Mouse (Mus musculus): ENCODE data around the gene F11.

Gene F11

DNA sequence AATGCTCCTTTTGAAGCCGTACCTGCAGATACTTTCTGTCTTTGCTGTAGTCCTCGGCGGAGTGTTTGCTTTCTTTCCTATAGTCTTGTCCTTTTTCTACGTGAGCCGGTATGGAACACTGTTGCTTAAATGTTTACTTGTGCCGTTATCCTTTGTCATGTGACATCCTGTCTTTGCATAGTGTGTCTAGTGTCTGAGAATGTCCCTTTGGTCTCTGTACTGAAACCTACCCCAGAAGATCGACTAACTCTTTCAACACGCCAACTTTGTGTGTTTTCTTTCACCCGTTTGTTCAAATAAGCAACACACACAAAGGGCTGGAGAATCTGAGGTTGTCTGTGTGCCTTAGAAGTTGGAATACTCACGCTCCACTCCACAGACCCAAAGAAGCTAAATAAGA, at the start of gene F11:
Gene F11, minus strand, starts transcription at position 112 of the 400 bp plus-strand sequence.
- no peak for DNase-seq

DNA sequence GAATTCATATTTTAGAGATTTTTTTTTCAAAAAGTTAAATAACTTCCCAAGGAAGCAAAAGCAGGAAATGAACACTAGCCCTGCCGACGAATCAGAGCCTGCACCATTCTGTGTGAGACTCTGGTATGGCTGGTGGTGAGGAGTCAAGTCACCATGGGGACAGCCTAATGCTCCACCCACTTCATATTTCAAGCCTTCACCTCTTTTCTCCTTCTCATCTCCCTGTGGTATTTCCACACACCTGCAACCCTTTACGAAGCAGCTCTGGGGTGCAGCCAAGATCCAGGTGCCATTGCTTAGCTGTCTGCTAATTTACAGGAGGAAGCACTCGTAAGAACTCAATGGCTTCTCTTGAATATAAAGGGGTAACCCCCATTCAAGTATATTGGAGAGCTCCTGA, 49.1 kb upstream of the F11 start:
- DNase-seq = no peak

DNA sequence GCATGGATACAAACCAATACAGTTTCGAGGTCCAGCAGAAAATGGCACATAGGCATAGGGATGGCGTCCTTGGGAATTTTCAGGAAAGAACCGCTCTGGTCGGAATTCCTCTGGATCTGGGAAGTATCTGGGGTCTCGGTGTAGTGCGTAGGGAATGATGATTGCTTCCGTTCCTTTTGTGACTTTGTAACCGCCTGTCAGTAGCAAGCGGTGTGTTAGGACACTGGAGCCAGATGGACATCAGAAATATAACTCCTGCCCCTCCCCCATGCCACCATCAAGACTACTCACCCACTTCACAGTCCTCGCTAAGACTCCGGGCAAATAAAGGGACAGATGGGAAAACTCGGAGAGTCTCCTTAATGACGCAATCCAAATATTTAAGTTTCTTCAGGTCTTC, 46.5 kb upstream of the F11 start, which contains the start of gene Gm45753:
Gene Gm45753, minus strand, starts transcription at position 101 of the 400 bp plus-strand sequence.
- DNase-seq = no peak

DNA sequence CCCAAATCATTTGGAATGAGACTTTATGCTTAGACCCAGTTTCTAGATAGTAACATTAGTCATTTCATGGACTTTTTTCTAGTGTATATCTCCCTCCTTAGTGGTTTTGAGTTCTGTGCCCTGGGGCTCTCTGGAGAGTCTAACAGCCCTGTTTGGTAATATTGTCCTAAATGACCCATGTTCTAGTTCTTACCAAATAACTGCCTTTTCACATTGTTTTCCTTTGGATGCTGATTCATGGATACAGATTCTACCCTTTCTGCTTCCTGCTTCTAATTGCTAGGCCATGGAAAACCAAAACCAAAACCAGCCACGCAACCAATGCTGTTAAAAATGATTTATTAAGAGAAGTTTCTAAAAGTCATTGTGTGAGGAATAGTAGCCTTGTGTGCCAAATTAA, 43.6 kb upstream of the F11 start:
- no peak for DNase-seq

DNA sequence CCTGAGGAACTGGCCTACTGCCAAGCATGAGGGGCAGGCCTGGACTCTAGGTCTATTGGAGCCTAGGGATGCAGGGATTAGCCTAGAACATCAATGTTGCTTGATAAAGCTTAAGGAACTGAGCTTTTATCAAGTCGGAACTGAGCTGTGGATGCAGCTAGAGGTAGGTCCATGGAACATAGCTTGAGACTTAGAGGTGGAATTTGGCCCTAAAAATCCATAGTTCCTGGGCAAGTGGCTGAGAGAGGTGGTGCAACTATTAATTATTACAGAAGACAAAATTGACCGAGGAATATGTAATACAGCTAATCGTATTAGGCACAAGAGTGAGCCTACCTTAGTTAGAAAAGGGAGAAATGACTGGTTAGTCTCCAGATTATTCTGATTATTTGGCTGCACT, 42.5 kb upstream of the F11 start:
- no peak for DNase-seq

DNA sequence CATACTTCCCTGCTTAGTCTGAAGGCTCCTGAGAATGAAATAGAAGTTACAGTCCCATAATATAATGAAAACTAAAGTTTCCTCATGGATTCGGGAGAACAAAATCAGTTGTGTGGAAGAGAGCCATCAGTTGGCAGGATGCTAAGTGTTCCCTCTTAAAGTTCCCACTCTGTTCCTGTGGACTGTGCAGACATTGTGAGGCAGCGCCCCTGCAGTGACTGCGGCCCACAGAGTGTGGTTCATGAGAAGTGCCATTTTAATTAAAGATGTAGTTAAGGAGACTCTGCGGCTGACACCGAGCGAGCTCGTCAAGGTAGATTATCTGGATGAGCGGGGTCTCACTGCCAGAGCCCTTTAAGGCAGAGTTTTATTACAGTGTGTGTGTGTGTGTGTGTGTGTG, 40.6 kb upstream of the F11 start:
- DNase-seq = no peak

DNA sequence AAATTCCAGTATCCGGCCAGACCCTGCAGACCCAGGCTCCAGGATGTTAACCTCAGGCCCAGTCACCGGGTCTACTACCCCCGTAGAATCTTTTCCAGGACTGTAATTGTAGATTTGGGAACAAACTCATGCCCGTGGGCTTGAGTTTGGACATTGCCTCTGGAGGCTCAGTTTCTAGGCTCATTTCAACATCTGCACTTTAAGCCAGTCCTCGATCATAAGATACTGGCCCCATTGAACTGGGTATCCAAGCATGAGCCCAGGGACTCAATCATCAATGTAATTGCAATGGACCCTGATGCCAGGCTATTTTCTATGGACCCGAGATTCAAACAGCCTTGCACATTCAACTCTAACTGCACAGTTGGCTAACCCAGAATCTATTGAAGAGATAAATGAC, 33.4 kb upstream of the F11 start:
- no peak for DNase-seq

DNA sequence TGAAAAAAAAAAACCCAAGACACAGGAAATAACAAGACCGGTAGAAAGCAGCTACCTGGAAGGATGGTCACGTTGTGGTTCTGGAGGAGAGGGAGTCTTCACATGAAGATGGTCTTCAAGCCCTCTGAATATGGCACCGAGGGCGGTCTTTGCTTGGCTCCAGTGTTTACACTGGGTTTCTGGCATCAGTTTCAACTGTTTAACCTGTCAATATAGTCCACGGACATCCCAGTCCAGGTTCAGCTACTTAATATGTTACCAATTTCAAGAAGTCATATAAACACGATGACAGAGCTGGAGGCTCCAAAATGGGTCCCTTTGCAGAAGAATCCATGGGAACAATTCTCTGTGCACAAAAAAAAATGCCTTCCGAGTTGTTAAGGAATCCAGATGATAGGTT, 32.9 kb upstream of the F11 start, which contains the start of gene Klkb1:
Gene Klkb1, minus strand, starts transcription at position 173 of the 400 bp plus-strand sequence.
- DNase-seq = no peak

DNA sequence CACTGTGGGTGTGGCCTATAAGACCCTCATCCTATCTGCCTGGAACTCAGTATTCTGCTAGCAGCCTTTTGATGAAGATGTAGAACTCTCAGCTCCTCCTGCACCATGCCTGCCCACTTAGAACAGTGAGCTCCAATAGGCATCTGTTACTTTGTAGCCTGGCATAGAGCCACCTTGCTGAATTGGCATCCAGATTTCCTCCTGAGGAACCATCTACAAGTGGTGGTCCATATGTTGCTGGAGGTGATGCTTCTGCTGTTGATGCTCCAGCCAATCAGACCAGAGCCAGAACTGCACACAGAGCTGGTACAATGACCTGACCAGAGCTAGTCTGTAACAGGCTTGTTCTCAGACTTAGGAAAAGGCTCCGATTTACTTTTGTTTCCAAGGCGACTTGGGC, 30.0 kb upstream of the F11 start:
- peak; percentile 6 for DNase-seq

DNA sequence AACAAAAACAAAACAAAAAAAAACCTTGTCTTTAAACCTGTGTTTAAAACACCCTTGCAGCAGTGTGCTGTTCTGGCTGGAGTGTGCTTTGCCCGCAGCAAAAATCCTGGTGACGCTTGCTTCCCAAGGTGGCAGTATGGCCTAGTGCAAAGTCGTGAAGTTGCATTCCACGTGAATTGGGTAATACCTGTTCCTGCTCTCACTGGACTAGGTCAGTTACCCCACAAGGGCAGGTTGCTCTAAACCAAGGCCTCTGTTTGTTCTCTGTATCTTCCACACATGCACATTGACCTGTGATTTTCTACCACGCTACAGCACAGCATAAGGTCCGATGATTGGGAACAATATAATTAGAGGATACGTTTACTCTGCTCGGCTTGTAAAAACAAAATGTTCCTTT, 19.8 kb upstream of the F11 start:
- DNase-seq = no peak

DNA sequence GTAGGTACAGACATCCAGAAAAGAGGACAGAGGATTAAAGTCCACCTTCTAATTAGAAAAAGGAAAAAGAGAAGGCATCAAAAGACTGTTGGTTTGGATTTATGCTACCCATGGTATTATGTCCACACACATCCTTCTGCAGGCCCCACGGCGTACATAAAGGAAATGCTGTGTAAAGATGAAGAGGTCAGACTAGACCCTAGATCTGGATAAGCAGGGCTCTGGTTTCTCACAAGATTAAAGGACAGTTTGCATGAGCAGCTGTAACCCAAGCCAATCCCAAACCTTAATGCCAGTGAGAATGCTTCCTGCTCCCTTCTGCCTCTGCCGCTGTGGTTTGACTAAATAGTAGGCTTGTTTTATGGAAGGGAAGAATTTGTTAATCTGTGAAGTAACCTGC, 15.6 kb upstream of the F11 start:
- DNase-seq = no peak

DNA sequence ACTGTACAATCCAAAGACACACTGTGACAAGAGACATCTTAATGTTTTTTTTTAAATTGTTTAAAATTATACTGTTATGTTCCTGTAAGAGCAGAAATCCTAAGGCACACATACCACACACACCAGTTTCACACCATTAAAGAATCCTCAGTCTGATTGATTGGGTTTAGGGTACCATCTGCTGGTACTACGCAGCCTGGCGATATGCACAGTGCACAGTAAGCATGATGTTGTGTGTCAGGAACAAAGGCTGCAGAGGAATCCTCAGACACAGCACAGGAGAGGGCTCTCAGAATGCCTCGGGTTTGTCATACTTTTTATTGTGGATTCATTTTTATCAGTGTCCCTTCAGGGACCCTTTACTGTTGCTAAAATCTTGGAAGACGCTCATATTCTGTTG, 12.5 kb upstream of the F11 start:
- DNase-seq = no peak

DNA sequence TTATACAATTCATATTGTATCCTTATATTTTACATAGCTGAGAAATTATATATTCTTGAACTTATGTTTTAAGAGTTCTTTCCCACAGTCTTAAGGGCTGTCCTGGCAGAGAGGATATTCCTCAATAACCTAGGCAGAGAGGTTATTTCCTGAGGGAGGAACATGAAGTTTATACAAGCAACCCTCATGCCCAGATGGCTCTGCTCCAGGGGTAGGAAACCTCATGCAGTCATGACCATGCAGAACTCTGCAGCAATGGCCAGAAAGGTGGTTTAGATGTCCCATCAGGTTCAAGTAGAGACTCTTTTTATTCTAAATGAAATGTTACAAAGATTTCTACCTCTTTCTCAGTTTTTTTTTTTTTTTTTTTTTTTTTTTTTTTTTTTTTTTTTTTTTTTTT, 7.2 kb upstream of the F11 start:
- DNase-seq = no peak

DNA sequence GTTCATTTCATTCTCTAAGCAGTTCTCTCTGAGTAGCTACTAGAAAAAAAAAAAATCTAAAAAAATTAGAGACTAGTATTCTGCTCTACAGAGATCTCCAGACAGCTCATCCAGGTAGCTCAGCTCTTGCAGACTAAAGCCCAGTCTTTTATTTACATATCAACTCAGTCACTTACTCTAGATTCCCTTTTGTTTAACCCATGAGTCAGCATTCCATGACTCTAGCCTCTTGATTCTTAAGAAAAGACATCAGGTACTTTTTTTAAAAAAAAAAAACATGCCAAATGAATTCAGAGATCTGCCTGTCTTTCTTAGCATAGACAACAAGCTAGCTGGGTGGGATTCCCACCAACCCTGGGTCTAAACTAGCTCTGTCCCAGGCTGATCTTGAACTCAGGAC, 6.7 kb upstream of the F11 start:
- no peak for DNase-seq

DNA sequence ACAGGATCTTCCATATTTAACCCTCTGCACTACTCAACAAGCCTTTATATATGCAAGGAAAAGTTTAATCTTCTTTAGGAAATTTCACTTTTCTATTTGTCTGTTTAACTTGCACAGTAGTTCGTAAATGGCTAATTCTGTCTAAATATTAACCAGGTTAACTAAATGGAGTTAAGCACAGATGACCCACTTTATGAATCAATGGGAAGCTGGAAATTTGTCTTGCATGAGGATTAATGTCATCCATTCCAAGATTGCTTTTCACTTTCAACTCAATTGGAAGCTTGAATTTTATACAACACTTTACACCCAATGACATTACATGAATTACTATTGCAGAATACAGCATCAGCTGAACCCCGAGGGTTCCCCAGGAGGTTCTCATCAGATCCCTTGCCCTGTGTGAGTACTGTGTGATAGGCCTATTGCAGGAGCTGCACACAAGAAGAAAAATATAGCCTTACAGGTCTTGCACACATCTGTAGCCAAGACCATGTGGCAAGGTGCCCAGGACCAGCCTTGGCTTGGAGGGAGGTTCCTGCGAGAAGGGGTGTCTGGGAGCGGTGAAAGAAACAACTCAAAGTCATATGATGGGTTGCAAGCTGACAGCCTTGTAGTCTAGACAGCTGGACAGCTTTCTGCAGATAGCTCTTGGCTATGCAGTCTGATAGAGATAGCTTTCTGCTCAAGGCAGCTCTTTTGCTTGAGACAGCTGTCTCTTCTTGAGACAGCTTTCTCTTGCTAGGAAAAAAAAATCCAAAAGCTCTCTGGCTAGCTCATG, 6.0 kb upstream of the F11 start:
- no peak for DNase-seq

DNA sequence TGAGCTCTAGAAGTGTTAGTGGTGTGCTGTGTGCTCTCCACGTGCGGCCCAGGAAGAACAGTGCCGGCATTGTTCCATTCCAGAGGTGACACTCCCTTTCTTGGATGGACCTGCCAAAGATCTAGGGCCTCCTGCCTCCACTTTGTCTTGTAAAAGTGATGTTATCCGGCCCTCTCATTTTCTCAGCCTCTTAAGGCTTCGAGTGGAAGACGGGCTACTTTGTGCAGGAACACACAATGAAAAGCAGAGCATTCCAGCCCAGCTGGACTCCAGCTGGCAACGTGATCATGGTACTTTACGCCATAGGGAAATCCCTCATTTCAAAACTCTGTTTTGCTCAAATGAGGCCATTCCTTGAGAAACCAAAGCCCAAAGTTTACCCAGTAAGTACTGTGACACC, 5.2 kb upstream of the F11 start:
- no peak for DNase-seq

DNA sequence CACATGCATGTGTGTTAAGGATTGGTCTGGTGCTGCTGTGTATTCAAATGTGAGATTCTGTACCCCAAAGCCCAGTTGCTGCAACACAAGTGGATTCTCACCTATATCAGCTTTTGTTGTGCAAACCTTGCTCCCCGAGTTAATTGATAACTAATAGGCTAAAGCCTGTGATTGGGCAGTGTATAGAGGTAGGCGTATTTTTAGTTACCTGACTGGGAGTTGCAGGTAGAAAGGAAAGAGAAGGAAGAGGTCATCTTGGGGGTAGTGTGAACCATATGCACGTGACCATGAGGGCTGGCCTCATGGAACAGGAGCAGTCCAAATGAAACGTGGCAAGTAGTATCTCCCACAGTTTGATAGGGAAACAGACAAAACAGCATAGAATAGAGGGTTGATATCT, 3.1 kb upstream of the F11 start:
- no peak for DNase-seq

DNA sequence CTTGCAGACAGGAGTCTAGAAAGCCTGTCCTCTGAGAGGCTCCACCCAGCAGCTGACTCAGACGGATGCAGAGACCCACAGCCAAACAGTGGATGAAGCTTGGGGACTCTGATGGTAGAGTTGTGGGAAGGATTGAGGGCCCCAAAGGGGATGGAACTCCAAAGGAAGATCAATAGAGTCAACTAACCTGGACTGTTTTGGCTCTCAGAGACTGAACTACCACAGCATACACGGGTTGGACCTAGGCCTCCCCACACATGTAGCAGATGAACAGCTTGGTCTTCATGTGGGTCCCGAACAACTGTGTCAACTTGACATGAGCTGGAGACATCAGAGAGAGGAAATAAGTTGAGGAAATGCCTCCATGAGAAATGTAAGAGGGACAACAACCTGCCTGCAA, 1.0 kb upstream of the F11 start:
- DNase-seq = no peak

DNA sequence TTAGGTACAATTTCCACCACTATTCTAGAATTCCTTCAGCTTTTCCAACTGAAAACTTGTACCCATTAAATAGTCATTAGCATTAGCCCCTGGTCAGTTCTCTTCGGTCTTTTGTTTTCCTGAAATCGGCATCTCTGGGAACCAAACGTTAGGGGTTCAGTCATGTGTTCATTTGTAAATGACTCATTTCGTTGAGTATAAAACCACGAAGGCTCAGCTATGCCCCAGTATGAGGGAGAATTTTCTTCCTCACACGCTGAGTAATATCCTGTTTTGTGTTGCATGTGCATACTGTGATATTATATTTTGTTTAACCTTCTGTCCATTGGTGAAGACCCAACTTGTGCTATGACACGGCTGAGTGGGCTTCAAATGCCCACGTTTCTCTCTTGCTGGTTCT, 3.4 kb downstream of the F11 start:
- DNase-seq = no peak

DNA sequence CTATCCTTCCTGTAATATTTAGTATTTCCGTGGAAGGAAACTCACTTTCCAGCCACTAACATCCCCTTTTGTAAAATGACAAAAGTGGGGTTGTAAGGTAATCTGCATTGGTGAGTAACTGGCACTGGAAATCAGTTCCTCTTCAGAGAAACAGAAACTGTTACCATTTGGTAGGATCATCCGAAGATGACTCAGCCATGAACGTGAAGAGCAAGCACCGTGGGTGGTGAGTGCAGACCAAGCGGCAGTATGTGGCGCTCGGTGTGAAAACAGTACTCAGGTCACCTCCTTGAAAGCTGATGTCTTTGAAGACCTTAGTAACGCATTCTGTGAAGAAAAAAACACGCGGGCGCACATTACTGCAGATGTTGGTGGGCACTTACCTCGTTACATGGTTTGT, 6.8 kb downstream of the F11 start:
- DNase-seq = no peak

DNA sequence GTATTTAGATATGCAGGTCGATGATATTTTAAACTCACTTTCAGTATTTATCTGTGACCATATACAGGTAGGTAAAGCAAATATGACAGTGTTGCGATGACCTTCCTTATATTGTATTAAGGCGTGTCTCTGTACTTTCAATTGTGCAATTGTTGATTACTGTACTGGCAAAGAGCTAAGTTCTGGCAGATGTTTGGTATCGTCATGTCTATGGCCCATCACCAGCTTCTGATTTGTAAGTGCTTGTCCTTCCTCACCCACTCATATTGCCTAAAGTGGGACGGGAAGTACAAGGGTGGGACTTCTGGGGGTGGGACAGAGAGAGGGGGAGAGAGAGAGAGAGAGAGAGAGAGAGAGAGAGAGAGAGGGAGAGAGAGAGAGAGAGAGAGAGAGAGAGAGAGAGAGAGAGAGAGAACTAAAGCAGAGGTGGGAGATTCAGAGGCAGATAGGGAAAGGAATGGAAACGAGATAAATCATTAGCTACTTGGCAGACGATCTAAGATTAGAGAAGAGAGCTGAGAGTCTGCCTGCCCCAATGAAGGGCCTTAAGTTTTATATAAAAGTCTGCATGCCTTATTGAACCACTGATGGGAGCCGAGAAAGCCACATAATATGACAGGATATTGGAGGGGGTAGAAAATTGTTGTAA, 7.5 kb downstream of the F11 start:
- DNase-seq = no peak

DNA sequence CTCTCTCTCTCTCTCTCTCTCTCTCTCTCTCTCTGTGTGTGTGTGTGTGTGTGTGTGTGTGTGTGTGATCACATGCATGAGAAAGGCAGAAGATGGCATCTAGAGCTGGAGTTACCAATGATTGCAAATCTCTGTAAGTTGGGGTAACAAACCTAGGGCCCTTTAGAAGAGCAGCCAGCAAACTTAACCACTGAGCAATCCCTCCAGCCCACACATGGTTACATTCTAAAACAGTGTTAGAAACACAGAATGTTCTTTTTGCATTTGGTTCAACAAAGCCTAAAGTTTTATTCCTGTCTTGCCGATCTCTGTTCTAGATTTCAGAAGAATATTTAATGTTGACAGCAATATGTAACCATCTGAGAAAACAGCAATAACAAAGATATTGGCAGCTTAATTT, 8.2 kb downstream of the F11 start:
- DNase-seq = no peak

DNA sequence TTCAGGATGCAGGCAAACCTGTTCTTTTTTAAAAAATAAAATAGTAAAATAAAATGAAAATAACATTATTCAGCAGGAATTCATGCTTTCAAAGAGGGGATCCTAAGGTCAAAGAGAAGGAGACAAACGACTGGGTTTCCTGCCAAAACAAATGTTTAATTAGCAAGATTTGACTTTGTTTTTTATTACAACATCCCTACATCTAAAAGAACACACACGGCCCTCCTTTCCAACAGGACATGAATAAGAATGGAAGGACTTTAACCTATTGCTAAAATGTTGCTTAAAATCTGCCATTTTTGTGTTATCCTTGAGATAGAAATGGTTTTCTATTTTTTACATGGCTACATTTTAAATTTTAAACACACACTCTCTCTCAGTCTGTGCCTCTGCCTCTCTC, 8.7 kb downstream of the F11 start:
- no peak for DNase-seq

DNA sequence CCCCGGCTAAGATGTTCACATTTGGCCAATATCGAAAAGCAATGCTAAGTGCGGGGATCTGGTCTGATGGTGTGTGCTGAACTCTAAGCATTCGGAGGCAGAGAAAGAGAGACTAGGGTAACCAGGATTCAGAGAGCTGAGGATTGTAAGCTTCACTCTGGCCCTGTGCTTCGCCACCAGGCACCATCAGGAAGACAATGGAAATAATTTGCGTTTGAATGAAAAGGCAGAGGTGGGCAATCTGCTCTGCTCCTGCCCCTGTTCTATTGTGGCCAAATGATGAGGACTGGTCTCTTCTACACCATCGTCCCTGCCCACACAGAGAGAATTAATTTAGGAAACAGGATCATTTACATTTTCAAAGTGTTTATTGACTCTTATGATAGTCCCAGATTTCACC, 15.5 kb downstream of the F11 start:
- DNase-seq = no peak

DNA sequence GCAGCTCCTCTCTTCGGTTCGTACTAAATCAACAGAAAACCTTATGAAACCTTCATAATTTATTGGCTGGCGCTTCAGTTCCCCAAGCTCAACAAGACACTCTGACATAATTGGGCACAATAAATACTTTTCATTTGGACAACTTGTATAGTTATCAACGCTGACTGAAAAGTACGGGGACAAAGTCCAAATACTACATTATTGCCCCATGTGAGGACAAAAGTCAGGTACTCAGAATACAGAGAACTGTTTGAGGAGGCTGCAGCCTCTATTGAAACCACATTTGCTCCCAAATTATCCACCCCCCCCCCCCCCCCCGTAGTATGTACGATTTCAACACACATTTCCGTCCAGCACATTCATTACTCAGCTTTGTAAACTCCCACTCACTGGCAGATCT, 22.5 kb downstream of the F11 start:
- no peak for DNase-seq

Data from cerebellum, adult 8-10 months (tissue).